Mouse (Mus musculus): ENCODE data around the gene Lin54. TPM values are rescaled to one million over a fixed set of nuclear protein-coding genes. Genes with fewer than 3 reads are reported as not detected.

The Lin54 gene
- 5.2 TPM for polyA plus RNA-seq (2012; fragmentation: generic; extraction: Trizol)
- long read RNA-seq, experiment 1, partial matches to known transcripts, result 0 of 5 reads
- long read RNA-seq, experiment 1, other reads (novel, unspliced or antisense), result 4 of 5 reads
- long read RNA-seq, experiment 2, full-length matches to known transcripts, result 54 of 68 reads
- long read RNA-seq, experiment 2, partial matches to known transcripts, result 2 of 68 reads
- long read RNA-seq, experiment 2, other reads (novel, unspliced or antisense), result 12 of 68 reads

DNA sequence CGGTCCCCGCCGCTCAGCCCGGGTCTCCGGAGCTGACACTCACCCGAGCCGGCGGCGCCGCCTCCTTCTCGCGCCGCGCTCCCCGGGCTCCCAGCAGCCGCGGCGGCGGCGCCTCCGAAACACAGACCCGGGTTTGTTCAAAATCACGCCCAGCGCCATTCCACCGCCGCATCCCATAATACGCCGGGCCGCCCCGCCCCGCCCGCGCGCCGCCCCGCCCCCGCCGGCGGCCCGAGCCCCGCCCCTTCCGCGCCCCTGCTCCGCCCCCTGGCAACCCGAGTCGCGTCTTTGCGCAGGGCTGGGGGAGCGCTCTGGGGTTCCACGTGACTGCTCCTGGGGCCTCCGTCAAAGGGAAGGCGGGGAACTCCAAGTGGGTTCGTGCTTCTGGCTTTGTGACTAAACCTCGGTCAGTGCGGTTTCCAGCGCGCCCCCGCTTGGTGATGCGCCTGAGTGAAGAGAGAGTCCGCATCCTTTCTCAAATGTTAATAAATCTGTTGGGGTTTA is at the start of gene Lin54:
Gene Lin54, minus strand, starts transcription at position 182 of the 504 bp plus-strand sequence.
- H3K79me2 ChIP-seq (ENCODE audit: control insufficient read depth, insufficient read depth), result peaks cover 46% of the 10 kb centered on the region
- H3K36me3 ChIP-seq (ENCODE audit: control insufficient read depth, insufficient read depth), result no peaks in the 10 kb centered on the region
- peaks cover 40% of the 10 kb centered on the region for H3K79me3 ChIP-seq (ENCODE audit: low read depth)
- no peaks in the 10 kb centered on the region for H3K27me3 ChIP-seq (ENCODE audit: control insufficient read depth, insufficient read depth, insufficient read length)
- peak within 1 kb of the TSS; percentile 72 for H3K4me3 ChIP-seq (ENCODE audit: insufficient read depth, poor library complexity, severe bottlenecking)
- TF ChIP-seq USF1 (IDR thresholded peaks at IDR 0.05; ENCODE audit: low read depth) (peak; percentile 80), FOSL1 (IDR thresholded peaks at IDR 0.05; ENCODE audit: insufficient read depth, low read length, poor library complexity, severe bottlenecking) (no peak), MAX (IDR thresholded peaks at IDR 0.05) (no peak)
- H3ac ChIP-seq (ENCODE audit: control insufficient read depth, insufficient read length, low read depth), result peak within 1 kb of the TSS; percentile 65

DNA sequence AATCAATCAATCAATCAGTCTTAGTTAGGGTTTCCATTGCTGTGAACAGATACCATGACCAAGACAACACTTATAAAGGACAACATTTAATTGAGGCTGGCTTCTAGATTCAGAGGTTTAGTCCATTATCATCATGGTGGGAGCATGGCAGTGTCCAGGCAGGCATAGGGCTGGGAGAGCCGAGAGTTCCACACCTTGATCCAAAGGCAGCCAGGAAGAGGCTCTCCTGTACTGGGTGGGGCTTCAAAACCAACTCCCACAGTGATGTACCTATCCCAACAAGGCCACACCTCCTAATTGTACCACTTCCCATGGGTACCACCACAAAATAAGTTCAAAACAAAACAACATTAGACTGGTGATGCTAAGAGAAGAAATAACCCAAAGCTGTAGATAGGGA is 49.7 kb upstream of the Lin54 start:
- no peaks in the 10 kb centered on the region for H3K27me3 ChIP-seq (ENCODE audit: control insufficient read depth, insufficient read depth, insufficient read length)
- no peak for TF ChIP-seq CTCF (IDR thresholded peaks at IDR 0.05; ENCODE audit: control insufficient read depth, insufficient read depth, insufficient read length)
- no peak for TF ChIP-seq USF1 (IDR thresholded peaks at IDR 0.05; ENCODE audit: low read depth)
- no peak for TF ChIP-seq MYOG (IDR thresholded peaks at IDR 0.05; ENCODE audit: control insufficient read depth, extremely low read depth, insufficient read length)
- no peak for TF ChIP-seq MYOD1 (IDR thresholded peaks at IDR 0.05; ENCODE audit: control insufficient read depth, insufficient read length, low read depth)
- TF ChIP-seq MAX (IDR thresholded peaks at IDR 0.05), result no peak
- no peak for TF ChIP-seq CEBPB (IDR thresholded peaks at IDR 0.05; ENCODE audit: low read depth)
- TF ChIP-seq FOSL1 (IDR thresholded peaks at IDR 0.05; ENCODE audit: insufficient read depth, low read length, poor library complexity, severe bottlenecking), result no peak
- H3K4me3 ChIP-seq (ENCODE audit: insufficient read depth, poor library complexity, severe bottlenecking), result no peak overlapping the region
- no peaks in the 10 kb centered on the region for H3K79me3 ChIP-seq (ENCODE audit: low read depth)
- H3K79me2 ChIP-seq (ENCODE audit: control insufficient read depth, insufficient read depth), result no peaks in the 10 kb centered on the region
- H3ac ChIP-seq (ENCODE audit: control insufficient read depth, insufficient read length, low read depth), result no peak overlapping the region
- peaks cover 29% of the 10 kb centered on the region for H3K36me3 ChIP-seq (ENCODE audit: control insufficient read depth, insufficient read depth)

DNA sequence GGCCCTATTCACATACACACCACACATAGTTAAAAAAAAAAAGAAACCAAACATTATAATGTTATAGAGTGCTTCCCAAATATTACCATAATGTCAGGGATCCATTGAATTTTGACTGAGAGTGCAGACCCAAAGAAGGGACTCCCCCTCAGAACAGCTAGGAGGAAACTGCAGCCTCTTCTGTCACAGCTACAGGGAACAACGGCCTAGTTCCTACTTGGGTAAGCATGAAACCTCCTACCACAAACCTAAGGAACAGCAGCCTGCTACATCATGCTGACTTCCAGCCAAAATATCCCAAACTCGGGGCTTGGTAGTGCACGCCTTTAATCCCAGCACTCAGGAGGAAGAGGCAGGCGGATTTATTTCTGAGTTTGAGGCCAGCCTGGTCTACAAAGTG is 48.9 kb upstream of the Lin54 start:
- Histone ChIP-seq H3K79me3 (ENCODE audit: low read depth) (no peaks in the 10 kb centered on the region), H3K4me3 (ENCODE audit: insufficient read depth, poor library complexity, severe bottlenecking) (no peak overlapping the region), H3ac (ENCODE audit: control insufficient read depth, insufficient read length, low read depth) (no peak overlapping the region), H3K36me3 (ENCODE audit: control insufficient read depth, insufficient read depth) (peaks cover 37% of the 10 kb centered on the region), H3K79me2 (ENCODE audit: control insufficient read depth, insufficient read depth) (no peaks in the 10 kb centered on the region), H3K27me3 (ENCODE audit: control insufficient read depth, insufficient read depth, insufficient read length) (no peaks in the 10 kb centered on the region)
- TF ChIP-seq CEBPB (IDR thresholded peaks at IDR 0.05; ENCODE audit: low read depth) (no peak), MYOD1 (IDR thresholded peaks at IDR 0.05; ENCODE audit: control insufficient read depth, insufficient read length, low read depth) (no peak), CTCF (IDR thresholded peaks at IDR 0.05; ENCODE audit: control insufficient read depth, insufficient read depth, insufficient read length) (no peak), MAX (IDR thresholded peaks at IDR 0.05) (no peak), FOSL1 (IDR thresholded peaks at IDR 0.05; ENCODE audit: insufficient read depth, low read length, poor library complexity, severe bottlenecking) (no peak), MYOG (IDR thresholded peaks at IDR 0.05; ENCODE audit: control insufficient read depth, extremely low read depth, insufficient read length) (no peak)

DNA sequence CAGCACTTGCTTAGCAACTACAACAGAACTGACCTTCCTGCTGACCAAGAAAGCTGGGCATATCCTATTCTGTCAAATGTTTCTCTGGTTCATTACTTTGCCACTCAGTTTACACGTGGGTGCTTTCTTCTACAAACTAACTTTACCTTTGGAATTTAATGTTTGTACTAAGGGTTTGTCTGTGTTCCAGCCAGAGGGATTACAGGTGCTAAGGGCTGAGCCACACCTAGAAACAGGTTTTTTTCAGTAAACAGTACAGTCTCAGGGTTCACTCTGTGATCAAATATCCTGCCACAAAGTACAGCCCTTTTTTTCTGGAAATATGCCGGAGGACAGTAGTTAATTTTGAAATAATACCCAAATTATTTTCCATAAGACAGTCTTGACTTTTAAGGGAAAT is 47.8 kb upstream of the Lin54 start:
- Histone ChIP-seq H3K4me3 (ENCODE audit: insufficient read depth, poor library complexity, severe bottlenecking) (no peak overlapping the region), H3ac (ENCODE audit: control insufficient read depth, insufficient read length, low read depth) (no peak overlapping the region), H3K79me3 (ENCODE audit: low read depth) (no peaks in the 10 kb centered on the region), H3K27me3 (ENCODE audit: control insufficient read depth, insufficient read depth, insufficient read length) (no peaks in the 10 kb centered on the region), H3K36me3 (ENCODE audit: control insufficient read depth, insufficient read depth) (peaks cover 42% of the 10 kb centered on the region), H3K79me2 (ENCODE audit: control insufficient read depth, insufficient read depth) (no peaks in the 10 kb centered on the region)
- no peak for TF ChIP-seq FOSL1 (IDR thresholded peaks at IDR 0.05; ENCODE audit: insufficient read depth, low read length, poor library complexity, severe bottlenecking)
- no peak for TF ChIP-seq CEBPB (IDR thresholded peaks at IDR 0.05; ENCODE audit: low read depth)
- TF ChIP-seq MYOG (IDR thresholded peaks at IDR 0.05; ENCODE audit: control insufficient read depth, extremely low read depth, insufficient read length), result no peak
- TF ChIP-seq CTCF (IDR thresholded peaks at IDR 0.05; ENCODE audit: control insufficient read depth, insufficient read depth, insufficient read length), result no peak
- TF ChIP-seq USF1 (IDR thresholded peaks at IDR 0.05; ENCODE audit: low read depth), result no peak
- no peak for TF ChIP-seq MYOD1 (IDR thresholded peaks at IDR 0.05; ENCODE audit: control insufficient read depth, insufficient read length, low read depth)
- TF ChIP-seq MAX (IDR thresholded peaks at IDR 0.05), result no peak

DNA sequence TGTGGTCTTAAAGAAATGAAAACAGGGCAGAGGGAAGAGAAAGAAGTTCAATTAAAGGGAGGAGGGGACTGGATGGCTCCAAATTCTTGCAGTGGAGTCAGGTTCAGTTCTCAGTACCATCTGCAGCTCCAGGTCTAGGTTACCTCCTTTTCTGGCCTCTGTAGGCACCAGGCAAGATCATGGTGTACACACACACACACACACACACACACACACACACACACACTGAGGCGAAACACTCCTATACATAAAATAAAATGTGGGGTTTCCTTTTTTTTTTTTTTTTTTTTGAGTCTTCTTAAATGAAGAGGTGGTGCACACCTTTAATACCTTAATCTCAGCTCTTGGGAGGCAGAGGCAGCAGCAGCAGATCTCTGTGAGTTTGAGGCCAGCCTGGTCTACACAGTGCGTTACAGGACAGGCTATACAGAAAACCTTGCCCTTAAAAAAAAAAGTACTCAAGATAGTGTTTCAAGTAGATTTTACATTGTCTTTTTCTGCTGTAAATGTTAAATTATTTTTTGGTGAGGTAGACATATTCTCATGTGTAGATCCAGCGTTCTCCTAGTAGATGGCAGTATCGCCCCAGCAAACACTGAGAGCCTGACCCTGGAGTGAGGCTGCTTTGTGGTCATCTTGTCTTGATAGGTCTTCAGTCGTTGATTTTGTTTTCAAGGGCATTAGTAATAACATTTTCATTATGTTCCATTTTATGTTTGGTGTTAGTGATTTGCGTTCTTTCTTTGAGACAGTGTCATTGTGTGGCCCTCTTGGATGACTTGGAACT is 46.0 kb upstream of the Lin54 start:
- Histone ChIP-seq H3ac (ENCODE audit: control insufficient read depth, insufficient read length, low read depth) (no peak overlapping the region), H3K36me3 (ENCODE audit: control insufficient read depth, insufficient read depth) (peaks cover 58% of the 10 kb centered on the region), H3K79me3 (ENCODE audit: low read depth) (no peaks in the 10 kb centered on the region), H3K79me2 (ENCODE audit: control insufficient read depth, insufficient read depth) (no peaks in the 10 kb centered on the region), H3K4me3 (ENCODE audit: insufficient read depth, poor library complexity, severe bottlenecking) (no peak overlapping the region), H3K27me3 (ENCODE audit: control insufficient read depth, insufficient read depth, insufficient read length) (no peaks in the 10 kb centered on the region)
- TF ChIP-seq FOSL1 (IDR thresholded peaks at IDR 0.05; ENCODE audit: insufficient read depth, low read length, poor library complexity, severe bottlenecking), result no peak
- no peak for TF ChIP-seq MYOG (IDR thresholded peaks at IDR 0.05; ENCODE audit: control insufficient read depth, extremely low read depth, insufficient read length)
- TF ChIP-seq MYOD1 (IDR thresholded peaks at IDR 0.05; ENCODE audit: control insufficient read depth, insufficient read length, low read depth), result no peak
- no peak for TF ChIP-seq MAX (IDR thresholded peaks at IDR 0.05)
- no peak for TF ChIP-seq USF1 (IDR thresholded peaks at IDR 0.05; ENCODE audit: low read depth)
- TF ChIP-seq CTCF (IDR thresholded peaks at IDR 0.05; ENCODE audit: control insufficient read depth, insufficient read depth, insufficient read length), result no peak
- TF ChIP-seq CEBPB (IDR thresholded peaks at IDR 0.05; ENCODE audit: low read depth), result no peak
